Mouse (Mus musculus) ES-Bruce4 (cell line): ENCODE data around the gene Sumo3.

Experiments
- CTCF ChIP-seq: IDR thresholded peaks from one replicate; pipeline ENCODE4 v1.8.1; 2011; ENCODE audit warnings: low read depth, low read length
- EP300 ChIP-seq: IDR thresholded peaks from 2 replicates; pipeline ENCODE4 v1.6.1; 2011; ENCODE audit warnings: low read depth, low read length; ENCODE audit not compliant: insufficient read depth
- POLR2A ChIP-seq: IDR thresholded peaks from one replicate; pipeline ENCODE4 v1.8.1; 2011; ENCODE audit warnings: low read length; ENCODE audit not compliant: insufficient read depth

- TF ChIP-seq CTCF: no peak
- no peak for TF ChIP-seq EP300
- no peak for TF ChIP-seq POLR2A
These were observed 7.5 kb downstream of the Sumo3 start for GRCm38 (mm10) chr10:77613409-77613808.
